Mouse (Mus musculus): ENCODE results near the gene Actr1a. TPM values are rescaled to one million over a fixed set of nuclear protein-coding genes. Genes with fewer than 3 reads are reported as not detected.

The Actr1a gene
- polyA plus RNA-seq, 1 experiment, result not detected

GRCm38 (mm10) chr19:46406592-46407386, 11.2 kb upstream of the Actr1a start:
- TF ChIP-seq POLR2A (IDR thresholded peaks at IDR 0.05; ENCODE audit: insufficient read depth, low read depth, low read length) (no peak), CTCF (IDR thresholded peaks at IDR 0.05; ENCODE audit: insufficient read depth, low read depth, low read length) (no peak)
- H3K4me1 ChIP-seq (ENCODE audit: control insufficient read depth, insufficient read depth, low read length), result 0 out of 2 replicates have a peak, but pooled peaks cover 5% of the 10 kb centered on the region
- H3K4me3 ChIP-seq (ENCODE audit: insufficient read depth, low read depth, low read length), result no peak overlapping the region
- WGBS, result 69% methylated on average over 8 of the region's 8 CpGs
- H3K27ac ChIP-seq (ENCODE audit: insufficient read depth, low read depth, low read length), result no peak overlapping the region

- Histone ChIP-seq H3K4me1 (ENCODE audit: control insufficient read depth, insufficient read depth, low read length) (peaks cover 10% of the 10 kb centered on the region; the same call in 1 of the 2 replicates), H3K4me3 (ENCODE audit: insufficient read depth, low read depth, low read length) (no peak overlapping the region), H3K27ac (ENCODE audit: insufficient read depth, low read depth, low read length) (no peak overlapping the region)
- TF ChIP-seq POLR2A (IDR thresholded peaks at IDR 0.05; ENCODE audit: insufficient read depth, low read depth, low read length) (no peak), CTCF (IDR thresholded peaks at IDR 0.05; ENCODE audit: insufficient read depth, low read depth, low read length) (no peak)
- 88% methylated on average over 1 of the region's 1 CpGs for WGBS
Measured at GRCm38 (mm10) chr19:46404030-46404429, 8.5 kb upstream of the Actr1a start.

- H3K4me1 ChIP-seq (ENCODE audit: control insufficient read depth, insufficient read depth, low read length), result peaks cover 14% of the 10 kb centered on the region
- no peak overlapping the region for H3K27ac ChIP-seq (ENCODE audit: insufficient read depth, low read depth, low read length)
- no peak overlapping the region for H3K4me3 ChIP-seq (ENCODE audit: insufficient read depth, low read depth, low read length)
- WGBS, result 75% methylated on average over 7 of the region's 7 CpGs
- TF ChIP-seq CTCF (IDR thresholded peaks at IDR 0.05; ENCODE audit: insufficient read depth, low read depth, low read length), result no peak
- no peak for TF ChIP-seq POLR2A (IDR thresholded peaks at IDR 0.05; ENCODE audit: insufficient read depth, low read depth, low read length)
Measured at GRCm38 (mm10) chr19:46400558-46400957, 5.0 kb upstream of the Actr1a start.

DNA sequence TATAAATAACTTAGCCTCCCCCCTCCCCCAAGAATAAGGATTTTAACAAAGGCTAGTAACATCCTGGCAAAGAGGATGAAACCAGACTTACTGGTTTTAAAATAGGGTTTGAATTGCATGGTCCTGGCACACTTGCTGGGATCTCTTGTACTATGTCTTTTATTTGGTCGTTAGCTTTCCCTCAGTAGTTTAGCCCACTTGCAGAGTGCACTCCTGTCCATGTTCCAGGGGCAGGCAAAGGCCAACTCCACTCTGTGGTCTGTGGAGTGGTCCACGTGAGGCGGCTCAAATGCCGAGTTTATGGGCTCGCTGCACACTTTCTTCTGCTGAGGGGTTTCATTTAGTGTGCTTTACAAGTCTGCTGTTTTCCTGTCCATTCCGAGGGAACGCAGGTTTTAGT, 4.3 kb upstream of the Actr1a start:
- TF ChIP-seq POLR2A (IDR thresholded peaks at IDR 0.05; ENCODE audit: insufficient read depth, low read depth, low read length) (no peak), CTCF (IDR thresholded peaks at IDR 0.05; ENCODE audit: insufficient read depth, low read depth, low read length) (no peak)
- WGBS, result 40% methylated on average over 7 of the region's 7 CpGs

GRCm38 (mm10) chr19:46399372-46399771, 3.8 kb upstream of the Actr1a start:
- WGBS, result 65% methylated on average over 6 of the region's 6 CpGs
- Histone ChIP-seq H3K4me1 (ENCODE audit: control insufficient read depth, insufficient read depth, low read length) (peaks cover 14% of the 10 kb centered on the region), H3K4me3 (ENCODE audit: insufficient read depth, low read depth, low read length) (no peak overlapping the region), H3K27ac (ENCODE audit: insufficient read depth, low read depth, low read length) (no peak overlapping the region)
- no peak for TF ChIP-seq CTCF (IDR thresholded peaks at IDR 0.05; ENCODE audit: insufficient read depth, low read depth, low read length)
- no peak for TF ChIP-seq POLR2A (IDR thresholded peaks at IDR 0.05; ENCODE audit: insufficient read depth, low read depth, low read length)

More for the DNA sequence above, 4.3 kb upstream of the Actr1a start:
- Histone ChIP-seq H3K4me1 (ENCODE audit: control insufficient read depth, insufficient read depth, low read length) (peaks cover 14% of the 10 kb centered on the region), H3K27ac (ENCODE audit: insufficient read depth, low read depth, low read length) (no peak overlapping the region), H3K4me3 (ENCODE audit: insufficient read depth, low read depth, low read length) (no peak overlapping the region)

GRCm38 (mm10) chr19:46398401-46398800, 2.9 kb upstream of the Actr1a start:
- Histone ChIP-seq H3K4me1 (ENCODE audit: control insufficient read depth, insufficient read depth, low read length) (peaks cover 14% of the 10 kb centered on the region), H3K27ac (ENCODE audit: insufficient read depth, low read depth, low read length) (no peak overlapping the region), H3K4me3 (ENCODE audit: insufficient read depth, low read depth, low read length) (no peak overlapping the region)
- WGBS, result 28% methylated on average over 3 of the region's 3 CpGs
- no peak for TF ChIP-seq POLR2A (IDR thresholded peaks at IDR 0.05; ENCODE audit: insufficient read depth, low read depth, low read length)
- TF ChIP-seq CTCF (IDR thresholded peaks at IDR 0.05; ENCODE audit: insufficient read depth, low read depth, low read length), result no peak

DNA sequence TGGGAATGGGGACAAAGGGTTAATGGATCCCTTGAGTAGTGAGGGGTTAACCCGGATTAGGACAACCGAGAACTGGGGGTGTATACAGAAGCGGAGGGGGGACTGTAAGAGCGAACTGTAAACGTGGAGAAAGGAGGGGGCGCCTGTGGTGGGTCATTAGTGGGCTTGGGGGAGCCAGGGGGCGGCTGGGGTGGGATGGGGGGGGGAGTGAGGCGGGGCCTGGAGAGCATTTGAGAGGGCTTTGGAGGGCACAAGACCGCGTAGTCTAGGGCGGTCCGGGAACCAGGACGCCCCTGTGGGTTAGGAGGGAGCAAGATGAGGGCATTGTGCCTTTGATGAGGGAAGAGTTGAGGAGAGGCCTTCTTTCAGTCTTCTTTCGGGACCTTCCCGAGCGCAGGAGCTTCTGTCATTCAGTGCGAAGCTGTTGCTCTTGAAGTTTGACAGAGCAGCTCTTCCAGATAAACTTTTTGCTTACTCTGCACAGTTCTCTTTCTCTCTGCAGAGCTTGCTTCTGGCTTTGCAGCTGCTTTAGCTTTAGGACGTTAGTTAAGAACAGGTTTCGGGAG, 2.0 kb upstream of the Actr1a start:
- no peak overlapping the region for H3K27ac ChIP-seq (ENCODE audit: insufficient read depth, low read depth, low read length)
- WGBS, result 3% methylated on average over 19 of the region's 19 CpGs
- H3K4me1 ChIP-seq (ENCODE audit: control insufficient read depth, insufficient read depth, low read length), result peaks cover 14% of the 10 kb centered on the region
- TF ChIP-seq POLR2A (IDR thresholded peaks at IDR 0.05; ENCODE audit: insufficient read depth, low read depth, low read length), result no peak
- no peak for TF ChIP-seq CTCF (IDR thresholded peaks at IDR 0.05; ENCODE audit: insufficient read depth, low read depth, low read length)
- peak overlapping the region; percentile 67 for H3K4me3 ChIP-seq (ENCODE audit: insufficient read depth, low read depth, low read length)

- Histone ChIP-seq H3K4me3 (ENCODE audit: insufficient read depth, low read depth, low read length) (peak within 1 kb of the TSS; percentile 67), H3K27ac (ENCODE audit: insufficient read depth, low read depth, low read length) (no peak within 1 kb of the TSS), H3K4me1 (ENCODE audit: control insufficient read depth, insufficient read depth, low read length) (peaks cover 16% of the 10 kb centered on the region)
- WGBS, result under 1% methylated on average over 57 of the region's 57 CpGs
- TF ChIP-seq CTCF (IDR thresholded peaks at IDR 0.05; ENCODE audit: insufficient read depth, low read depth, low read length), result 0 out of 2 replicates have a peak, but pooled peaks have one; percentile 13
- peak; percentile 84 for TF ChIP-seq POLR2A (IDR thresholded peaks at IDR 0.05; ENCODE audit: insufficient read depth, low read depth, low read length)
Measured at GRCm38 (mm10) chr19:46396686-46397435, 1.3 kb upstream of the Actr1a start, which contains the start of gene Sufu. Gene Sufu (plus strand): TSS chr19:46396896.
